Mouse (Mus musculus) adrenal gland, adult 2 months (tissue): ENCODE measurements around the gene Ppm1g. TPM values are rescaled to one million over a fixed set of nuclear protein-coding genes. Genes with fewer than 3 reads are reported as not detected.

Experiments
- DNase-seq: peaks from one replicate; pipeline ENCODE4 v3.0.0; 2021
- polyA plus RNA-seq: library from polyadenylated mRNA; depleted of rRNA; stranded (reverse); fragments of >200 nt; gene quantifications from 2 replicates; pipeline ENCODE4 v1.2.3, GENCODE M21; 2012; rRNA removed
- total RNA-seq, 2 experiments: library from RNA; stranded (reverse); gene quantifications; 2 replicates each; pipeline ENCODE4 v1.2.3; 2021

The Ppm1g gene
- total and polyA plus RNA-seq, 3 experiments, result 105 to 174 (median 105) TPM

DNA sequence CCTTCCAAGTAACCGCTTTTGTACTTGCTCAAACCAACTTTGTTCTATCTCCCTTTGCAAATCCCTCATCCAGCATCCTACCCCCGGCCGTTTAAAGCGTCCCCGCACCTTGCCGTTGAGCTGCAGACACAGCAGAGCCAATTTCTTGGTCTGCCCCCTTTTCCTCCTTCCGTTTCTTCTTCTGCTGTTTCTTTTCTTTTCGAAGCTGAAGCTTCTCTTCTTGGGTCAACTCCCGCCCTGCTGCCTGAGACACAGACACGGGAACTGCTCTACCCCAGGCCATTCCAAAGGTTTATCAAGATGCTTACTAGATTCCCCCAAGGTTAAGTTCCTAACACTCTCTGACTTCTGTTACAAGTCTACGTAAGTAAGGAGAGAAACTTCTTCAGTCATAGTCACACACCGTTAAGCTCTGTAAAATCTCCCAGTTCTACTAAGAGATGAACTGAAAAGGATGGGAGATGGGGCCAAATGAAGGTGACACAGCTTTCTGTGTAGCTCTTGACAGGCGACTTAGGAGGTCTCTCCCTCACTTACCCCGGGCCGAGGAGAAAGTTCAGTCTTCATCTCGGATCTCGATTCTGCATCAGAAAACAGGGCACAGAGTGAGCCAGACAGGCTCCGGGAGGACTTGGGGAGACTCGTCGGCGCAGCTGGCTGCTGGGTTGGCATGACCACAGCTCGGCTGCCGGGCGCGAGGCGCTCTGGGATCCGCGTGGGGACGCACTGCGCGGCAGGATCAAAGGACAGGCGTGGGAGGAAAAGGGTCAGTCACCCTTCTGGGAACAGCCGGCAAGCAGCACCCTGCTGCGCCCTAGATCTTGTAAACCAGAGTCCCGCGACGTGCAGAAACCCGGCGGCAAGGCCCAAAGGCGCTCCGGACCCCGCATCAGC, 28.2 kb downstream of the Ppm1g start:
- no peak for DNase-seq

- DNase-seq, result no peak
These were observed 30.3 kb downstream of the Ppm1g start for GRCm38 (mm10) chr5:31190201-31190600.

DNA sequence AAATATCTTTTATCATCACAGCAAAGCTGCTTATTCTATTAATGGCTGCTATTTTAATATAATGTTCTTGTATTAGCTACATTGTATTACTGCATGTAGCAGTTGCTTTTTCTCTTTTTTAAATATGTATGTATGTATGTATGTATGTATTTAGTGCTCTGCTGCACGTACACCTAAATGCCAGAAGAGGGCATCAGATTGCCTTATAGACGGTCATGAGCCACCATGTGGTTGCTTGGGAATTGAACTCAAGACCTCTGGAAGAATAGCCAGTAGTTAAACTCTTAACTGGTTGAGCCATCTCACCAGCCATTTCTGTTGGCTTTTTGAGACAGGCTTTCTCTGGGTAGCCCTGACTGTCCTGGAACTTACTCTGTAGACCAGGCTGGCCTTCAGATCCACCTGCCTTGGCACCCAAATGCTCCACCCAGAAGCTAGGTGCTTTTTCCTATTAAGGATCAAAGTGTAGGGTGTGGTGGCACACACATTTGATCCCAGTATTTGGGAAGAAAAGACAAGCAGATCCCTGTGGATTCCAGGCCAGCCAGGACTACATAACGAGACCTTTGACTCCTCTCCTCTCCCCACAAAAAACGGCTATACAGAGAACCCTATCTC, 32.2 kb downstream of the Ppm1g start:
- no peak for DNase-seq

GRCm38 (mm10) chr5:31183678-31184077, 36.8 kb downstream of the Ppm1g start:
- DNase-seq, result no peak

DNA sequence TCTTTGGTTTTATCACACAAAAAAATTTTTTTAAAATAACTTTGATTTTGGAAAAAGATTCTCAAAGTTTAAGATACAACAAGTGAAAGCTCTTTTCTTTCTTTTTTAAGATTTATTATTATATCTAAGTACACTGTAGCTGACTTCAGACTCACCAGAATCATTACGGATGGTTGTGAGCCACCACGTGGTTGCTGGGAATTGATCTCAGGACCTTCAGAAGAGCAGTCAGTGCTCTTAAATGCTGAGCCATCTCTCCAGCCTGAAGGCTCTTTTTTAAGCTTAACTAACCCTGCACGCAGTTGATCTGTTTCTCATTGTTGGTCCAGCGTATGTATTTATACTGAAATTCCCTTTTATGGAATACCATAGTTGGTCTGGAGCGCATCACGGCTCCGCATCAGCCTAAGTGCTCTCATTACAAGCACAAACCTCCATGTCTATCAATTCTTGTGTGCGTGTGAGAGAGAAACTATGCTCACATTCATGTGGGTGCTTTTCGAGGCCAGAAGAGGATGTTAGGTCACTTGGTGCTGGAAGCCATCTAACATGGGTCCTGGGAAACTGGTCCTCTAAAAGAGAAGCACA, 39.2 kb downstream of the Ppm1g start:
- no peak for DNase-seq

- peak; percentile 95 for DNase-seq
These were observed 40.5 kb downstream of the Ppm1g start, which contains the start of the genes Gm29609 and Gtf3c2 for GRCm38 (mm10) chr5:31179766-31180630. TSS of gene Gm29609 (minus strand) at chr5:31179911. TSS of gene Gtf3c2 (minus strand) at chr5:31180144.

DNA sequence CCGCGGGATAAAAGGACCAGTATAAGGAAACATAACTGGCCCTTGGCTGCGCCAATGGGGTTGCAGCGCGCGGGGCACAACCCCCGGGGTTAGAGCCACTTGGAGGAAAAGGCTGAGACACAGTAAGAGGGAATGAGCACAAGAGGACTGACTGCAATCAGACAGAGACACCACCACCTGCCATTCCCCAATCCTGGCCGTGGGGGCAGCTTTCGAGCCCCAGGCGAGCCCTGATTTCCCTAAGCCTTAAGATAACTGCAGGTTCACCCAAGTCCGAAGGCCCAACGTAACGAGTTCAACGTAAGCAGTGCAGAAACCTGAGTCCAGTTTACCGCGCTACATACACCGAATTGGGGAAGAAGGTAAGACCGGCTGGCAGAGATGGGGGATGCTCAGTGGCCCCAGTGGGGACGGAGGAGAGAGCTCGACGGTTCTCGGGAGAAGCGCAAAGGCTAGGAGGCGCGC, 41.2 kb downstream of the Ppm1g start:
- no peak for DNase-seq

DNA sequence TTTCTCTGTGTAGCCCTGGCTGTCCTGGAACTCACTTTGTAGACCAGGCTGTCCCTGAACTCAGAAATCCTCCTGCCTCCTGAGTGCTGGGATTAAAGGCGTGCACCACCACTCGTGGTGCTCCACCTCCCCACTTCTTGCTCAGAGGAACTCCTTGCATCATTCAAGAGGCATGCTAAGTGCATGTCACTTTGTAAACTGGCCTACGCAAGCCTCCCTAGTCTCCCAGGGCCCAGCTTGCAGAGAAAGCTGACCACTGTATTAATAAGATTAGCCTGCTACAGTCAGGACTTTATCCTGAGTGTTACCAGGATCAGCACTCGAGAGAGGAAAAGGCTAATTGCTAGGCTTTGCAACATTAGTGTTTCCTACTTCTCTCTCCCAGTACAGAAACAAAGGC, 51.9 kb downstream of the Ppm1g start:
- no peak for DNase-seq

DNA sequence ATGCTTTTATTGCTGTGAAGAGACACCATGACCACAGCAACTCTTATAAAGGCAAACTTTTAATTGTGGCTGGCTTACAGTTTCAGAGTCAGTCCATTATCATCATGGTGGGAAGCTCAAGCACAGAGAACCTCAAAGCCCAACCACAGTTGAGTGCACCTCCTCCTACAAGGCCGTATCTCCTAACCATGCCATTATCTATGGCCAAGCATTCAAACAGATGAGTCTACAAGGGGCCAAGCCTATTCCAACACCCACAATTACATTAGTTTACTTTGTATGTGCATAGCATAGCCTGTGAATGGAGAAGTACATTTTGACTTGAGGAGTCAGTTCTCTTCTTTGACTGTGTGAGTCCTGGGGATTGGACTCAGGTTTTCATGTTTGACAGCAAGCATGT, 55.6 kb downstream of the Ppm1g start:
- DNase-seq, result no peak

GRCm38 (mm10) chr5:31162462-31162861, 58.0 kb downstream of the Ppm1g start:
- no peak for DNase-seq

DNA sequence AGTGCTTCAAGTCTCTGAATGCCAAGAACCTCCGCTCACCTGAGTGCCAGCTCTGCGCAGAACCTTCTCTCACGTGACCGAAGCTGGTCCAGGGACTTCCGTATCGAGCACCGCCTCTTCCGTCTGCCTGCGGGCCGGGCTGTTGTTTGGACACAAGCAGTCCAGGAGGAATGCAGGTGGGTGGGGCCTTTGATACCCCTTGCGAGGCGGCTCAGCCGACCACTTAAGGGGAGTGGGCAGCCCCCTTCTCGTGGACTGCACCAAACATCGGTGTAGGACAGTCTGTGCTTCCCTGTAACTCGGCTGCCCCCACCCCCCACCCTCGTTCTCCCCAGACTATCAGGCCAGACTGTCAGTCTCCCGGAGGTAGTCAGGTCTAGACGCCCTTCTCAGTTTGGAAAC, 66.3 kb downstream of the Ppm1g start, which contains the start of gene Mpv17:
Gene Mpv17 (minus strand): TSS at position 100 of the 402 bp plus-strand sequence.
- DNase-seq, result peak; percentile 88

DNA sequence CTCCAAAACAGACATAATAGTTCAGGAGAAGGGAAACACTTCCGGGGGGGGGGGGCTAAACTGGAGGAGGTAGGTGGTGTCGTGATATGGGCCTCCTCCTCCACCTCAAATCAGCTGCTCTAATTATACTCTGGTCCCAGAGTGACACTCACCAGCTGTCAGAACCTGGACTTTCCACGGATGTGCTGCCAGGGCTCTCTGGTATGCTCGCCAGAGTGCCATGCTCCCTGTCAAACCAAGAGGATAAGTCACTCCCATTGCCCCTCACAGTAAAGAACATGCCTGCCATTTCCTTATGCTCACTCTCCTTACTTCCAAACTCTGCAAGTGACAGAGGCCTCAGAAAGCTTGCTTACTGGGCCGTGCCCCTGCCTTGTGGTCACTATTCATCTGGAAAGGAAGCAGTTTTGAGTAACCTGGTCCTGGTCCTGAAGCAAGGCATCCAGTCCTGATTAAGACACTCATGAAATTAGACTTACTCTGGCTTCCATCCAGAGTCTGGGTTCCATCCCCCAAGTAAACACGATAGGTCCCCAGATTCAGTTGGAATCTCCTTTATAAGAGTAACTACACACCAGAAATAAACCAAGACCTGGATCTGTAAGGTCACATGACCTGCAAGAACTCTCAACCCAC, 66.9 kb downstream of the Ppm1g start:
- no peak for DNase-seq

Other genes starting within 250 kb of the Ppm1g start
- 100 to 1,000 TPM; 117 to 125 TPM for gene Atraid, start 172.4 kb downstream of the Ppm1g start, total RNA-seq
- 101 and 114 TPM in 2 replicates for gene Atraid, start 172.4 kb downstream of the Ppm1g start, polyA plus RNA-seq
- gene Slc5a6, start 171.8 kb downstream of the Ppm1g start, total RNA-seq, result 10 to 100 TPM; 27.7 to 39.6 TPM
- 88.3 and 93.5 TPM in 2 replicates for gene Slc5a6, start 171.8 kb downstream of the Ppm1g start, polyA plus RNA-seq
- gene Cad, start 165.9 kb downstream of the Ppm1g start, total RNA-seq, result 10 to 100 TPM; 17.5 to 33.1 TPM
- gene Cad, start 165.9 kb downstream of the Ppm1g start, polyA plus RNA-seq, result 43.2 and 48.0 TPM in 2 replicates
- not detected for gene Dnajc5g, start 114.4 kb downstream of the Ppm1g start, total RNA-seq
- gene Dnajc5g, start 114.4 kb downstream of the Ppm1g start, polyA plus RNA-seq, result not detected in 2 replicates
- not detected for gene Slc30a3, start 112.5 kb downstream of the Ppm1g start, total RNA-seq
- gene Slc30a3, start 112.5 kb downstream of the Ppm1g start, polyA plus RNA-seq, result not detected in 2 replicates
- not detected for gene Trim54, start 104.0 kb downstream of the Ppm1g start, total RNA-seq
- gene Trim54, start 104.0 kb downstream of the Ppm1g start, polyA plus RNA-seq, result not detected in 2 replicates
- not detected for gene Ucn, start 81.9 kb downstream of the Ppm1g start, total RNA-seq
- gene Ucn, start 81.9 kb downstream of the Ppm1g start, polyA plus RNA-seq, result not detected in 2 replicates
- 10 to 100 TPM; 71.0 to 72.1 TPM for gene Mpv17, start 66.4 kb downstream of the Ppm1g start, total RNA-seq
- gene Mpv17, start 66.4 kb downstream of the Ppm1g start, polyA plus RNA-seq, result 127 and 137 TPM in 2 replicates
- gene Gm29609, start 40.8 kb downstream of the Ppm1g start, total RNA-seq, result 1 to 10 TPM; 1.1 to 1.4 TPM
- gene Gm29609, start 40.8 kb downstream of the Ppm1g start, polyA plus RNA-seq, result 0.52 and 0.94 TPM in 2 replicates
- 10 to 100 TPM; 51.9 to 67.4 TPM for gene Gtf3c2, start 40.5 kb downstream of the Ppm1g start, total RNA-seq
- gene Gtf3c2, start 40.5 kb downstream of the Ppm1g start, polyA plus RNA-seq, result 34.8 and 47.8 TPM in 2 replicates
- gene Snx17, start 27.5 kb downstream of the Ppm1g start, total RNA-seq, result 100 to 1,000 TPM in 1 of 2 experiments, 10 to 100 TPM in 1; 85.7 to 115 TPM
- gene Snx17, start 27.5 kb downstream of the Ppm1g start, polyA plus RNA-seq, result 85.1 and 92.2 TPM in 2 replicates
- 10 to 100 TPM; 39.5 to 45.7 TPM for gene Eif2b4, start 27.3 kb downstream of the Ppm1g start, total RNA-seq
- 26.8 and 35.7 TPM in 2 replicates for gene Eif2b4, start 27.3 kb downstream of the Ppm1g start, polyA plus RNA-seq
- 10 to 100 TPM; 28.5 to 29.5 TPM for gene Zfp513, start 18.4 kb downstream of the Ppm1g start, total RNA-seq
- 75.5 and 77.8 TPM in 2 replicates for gene Zfp513, start 18.4 kb downstream of the Ppm1g start, polyA plus RNA-seq
- gene Nrbp1, start 20.2 kb upstream of the Ppm1g start, total RNA-seq, result 10 to 100 TPM; 78.2 to 84.9 TPM
- 180 and 229 TPM in 2 replicates for gene Nrbp1, start 20.2 kb upstream of the Ppm1g start, polyA plus RNA-seq
- not detected for gene Gm9970, start 20.5 kb upstream of the Ppm1g start, total RNA-seq
- 3.7 and 3.9 TPM in 2 replicates for gene Gm9970, start 20.5 kb upstream of the Ppm1g start, polyA plus RNA-seq
- 1 to 10 TPM; 2.2 to 4.5 TPM for gene Krtcap3, start 31.0 kb upstream of the Ppm1g start, total RNA-seq
- gene Krtcap3, start 31.0 kb upstream of the Ppm1g start, polyA plus RNA-seq, result 13.3 and 13.6 TPM in 2 replicates
- 10 to 100 TPM; 28.9 to 38.1 TPM for gene Ift172, start 70.4 kb upstream of the Ppm1g start, total RNA-seq
- gene Ift172, start 70.4 kb upstream of the Ppm1g start, polyA plus RNA-seq, result 29.5 and 30.1 TPM in 2 replicates
- gene Fndc4, start 75.4 kb upstream of the Ppm1g start, total RNA-seq, result 10 to 100 TPM; 11.1 to 20.8 TPM
- 25.0 and 28.6 TPM in 2 replicates for gene Fndc4, start 75.4 kb upstream of the Ppm1g start, polyA plus RNA-seq
- under 1 TPM in 1 of 2 experiments, not detected in 1; 0.61 TPM for gene Gckr, start 76.8 kb upstream of the Ppm1g start, total RNA-seq
- gene Gckr, start 76.8 kb upstream of the Ppm1g start, polyA plus RNA-seq, result 0.13 and 0.20 TPM in 2 replicates
- 10 to 100 TPM; 14.2 to 22.2 TPM for gene Zfp512, start 231.7 kb upstream of the Ppm1g start, total RNA-seq
- gene Zfp512, start 231.7 kb upstream of the Ppm1g start, polyA plus RNA-seq, result 4.9 and 5.1 TPM in 2 replicates